Mouse (Mus musculus) forebrain, embryonic 16.5 days (tissue): Measurements from ENCODE around the gene Prss16. TPM values are rescaled to one million over a fixed set of nuclear protein-coding genes. Genes with fewer than 3 reads are reported as not detected.

Experiments used
- ATAC-seq: fragments of 200-750 bp; cut with Nextera tagmentation; 2 replicates; pipeline ENCODE4 v1.8.0; 2017; ENCODE audit warnings: mild to moderate bottlenecking, moderate library complexity
- H3K27ac ChIP-seq: fragments of 300-500 bp; sonication (generic); 2 replicates; pipeline ENCODE4 v1.5.1; 2014; ENCODE audit warnings: low read length, control low read depth
- H3K27me3 ChIP-seq: fragments of 300-500 bp; sonication (generic); replicated peaks from 2 replicates; pipeline ENCODE4 v1.6.1; 2014; ENCODE audit warnings: low read length; ENCODE audit not compliant: control insufficient read depth, insufficient read depth
- H3K36me3 ChIP-seq: fragments of 300-500 bp; sonication (generic); 2 replicates; pipeline ENCODE4 v1.6.1; 2014; ENCODE audit not compliant: control insufficient read depth, insufficient read depth
- H3K4me1 ChIP-seq: fragments of 300-500 bp; sonication (generic); replicated peaks from 2 replicates; pipeline ENCODE4 v1.6.1; 2014; ENCODE audit warnings: low read length; ENCODE audit not compliant: control insufficient read depth, insufficient read depth
- H3K4me2 ChIP-seq: fragments of 300-500 bp; sonication (generic); 2 replicates; pipeline ENCODE4 v1.6.1; 2014; ENCODE audit warnings: mild to moderate bottlenecking, low read length, control low read depth
- H3K4me3 ChIP-seq: fragments of 300-500 bp; sonication (generic); replicated peaks from 2 replicates; pipeline ENCODE4 v1.5.1; 2014; ENCODE audit warnings: mild to moderate bottlenecking, low read length, control low read depth
- H3K9ac ChIP-seq: fragments of 300-500 bp; sonication (generic); replicated peaks from 2 replicates; pipeline ENCODE4 v1.6.1; 2014; ENCODE audit warnings: low read depth, low read length, control low read depth
- H3K9me3 ChIP-seq: fragments of 300-500 bp; sonication (generic); 2 replicates; pipeline ENCODE4 v1.6.1; 2016; ENCODE audit warnings: low read length; ENCODE audit not compliant: control insufficient read depth
- WGBS: fragments of 180-500 bp; shearing (Covaris S2); extraction: QIAGEN DNeasy Blood & Tissue Kit; methylation state at CpG from one replicate; pipeline ENCODE4 v1.1.7; 2014; 5-methylcytosine and 5-hydroxymethylcytosine counted together
- polyA plus RNA-seq: library from polyadenylated mRNA; unstranded; fragments of >200 nt; fragmentation: Nextera tagmentation; extraction: Ambion mirVana; gene quantifications from 2 replicates; pipeline ENCODE4 v1.2.1, GENCODE M21; 2015

The Prss16 gene
- polyA plus RNA-seq, 1 experiment from 2014 or later: 0.19 TPM

DNA sequence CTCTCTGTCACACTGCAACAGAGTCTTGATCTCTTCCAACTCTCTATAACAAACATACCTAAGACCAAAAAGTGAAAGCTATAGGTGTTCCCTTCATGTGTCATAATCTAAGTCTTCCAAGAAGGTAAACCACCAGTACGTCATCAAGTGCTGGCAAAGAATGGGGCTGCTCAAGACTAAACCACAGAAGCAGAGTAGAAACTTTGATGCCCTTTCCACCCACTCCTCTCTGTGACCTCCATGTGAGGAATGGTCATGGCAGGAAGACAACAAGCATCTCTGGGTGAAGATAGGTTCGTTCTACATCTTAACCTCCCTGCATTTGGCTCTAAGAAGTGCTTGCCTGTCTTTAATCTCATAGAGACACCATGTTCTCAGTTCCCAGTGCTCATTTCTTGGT lies 25.1 kb downstream of the Prss16 start:
- H3K4me1 ChIP-seq: peaks cover 10% of the 10 kb centered on the region
- H3K4me2 ChIP-seq: no peak overlapping the region
- no peak overlapping the region for H3K4me3 ChIP-seq
- H3K27ac ChIP-seq: no peak overlapping the region
- H3K36me3 ChIP-seq: no peaks in the 10 kb centered on the region
- H3K27me3 ChIP-seq: peaks cover 23% of the 10 kb centered on the region
- H3K9me3 ChIP-seq: no peaks in the 10 kb centered on the region
- ATAC-seq: no peak
- WGBS: 80% methylated on average over 2 of the region's 2 CpGs
- H3K9ac ChIP-seq: no peak overlapping the region

DNA sequence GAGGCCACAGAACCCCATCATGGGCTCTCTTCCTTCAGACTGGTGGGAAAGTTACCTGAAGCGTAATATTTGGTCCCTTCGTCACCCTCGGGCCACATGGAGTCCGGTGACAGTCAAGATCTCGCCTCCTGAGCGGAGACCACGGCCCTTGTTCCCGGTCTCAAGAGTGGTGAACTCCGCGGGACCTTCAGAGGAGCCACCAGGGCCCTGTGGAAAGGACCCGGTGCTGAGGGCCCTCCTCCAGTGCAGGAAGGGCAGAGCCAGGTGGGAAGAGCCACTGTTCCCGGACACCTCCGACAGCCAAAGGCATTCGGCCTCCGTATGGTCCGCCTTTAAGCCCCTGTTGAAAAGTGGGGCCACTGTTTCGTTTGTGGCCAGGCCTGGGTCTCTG lies 27.7 kb downstream of the Prss16 start:
- 7% methylated on average over 17 of the region's 17 CpGs for WGBS
- peak overlapping the region; percentile 97 for H3K4me2 ChIP-seq
- H3K4me3 ChIP-seq: peak overlapping the region; percentile 68
- peak; percentile 21; the same call in 1 of the 2 replicates for ATAC-seq
- H3K9ac ChIP-seq: peak overlapping the region; percentile 72
- H3K36me3 ChIP-seq: no peaks in the 10 kb centered on the region
- peaks cover 10% of the 10 kb centered on the region for H3K4me1 ChIP-seq
- no peaks in the 10 kb centered on the region for H3K9me3 ChIP-seq
- H3K27ac ChIP-seq: no peak overlapping the region
- peaks cover 28% of the 10 kb centered on the region for H3K27me3 ChIP-seq

DNA sequence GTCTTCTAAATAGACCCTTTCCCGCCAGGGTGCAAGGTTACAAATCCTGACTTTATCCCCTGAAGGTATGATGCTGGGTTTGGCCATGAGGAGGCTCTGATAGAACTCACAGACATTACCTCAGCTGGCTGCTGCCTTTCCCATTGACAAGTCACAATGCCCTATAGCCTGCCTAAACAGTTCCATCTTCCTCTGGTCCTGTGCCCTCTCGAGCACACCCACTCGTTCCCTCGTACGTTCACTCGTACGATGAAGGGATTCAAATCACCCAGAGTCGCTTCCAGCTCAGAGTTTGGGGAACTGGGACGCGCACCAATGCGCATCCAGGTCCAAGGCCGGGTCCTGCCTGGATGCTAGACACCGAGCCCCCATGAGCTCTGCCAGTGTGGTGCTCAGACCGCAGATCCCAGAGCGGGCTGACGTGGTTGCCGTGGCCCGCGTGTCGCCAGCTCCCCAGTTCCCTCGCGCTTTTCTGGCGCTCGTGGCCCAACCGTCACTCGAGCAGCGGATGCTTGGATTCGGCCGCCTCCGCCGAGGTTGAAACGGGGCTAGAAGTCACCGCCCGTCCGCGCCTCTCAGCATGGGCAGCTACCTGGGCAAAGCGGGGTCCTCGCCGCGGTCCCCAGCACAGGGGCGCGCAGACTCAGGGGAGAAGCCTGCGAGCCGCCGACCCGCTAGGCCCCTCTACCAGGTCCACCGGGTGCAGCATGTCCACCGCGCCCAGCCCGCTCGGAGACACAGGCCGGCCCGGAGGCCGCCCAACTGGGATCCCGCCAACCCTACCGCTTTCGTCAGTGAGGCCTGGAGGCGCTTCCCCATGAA lies 28.4 kb downstream of the Prss16 start, which contains the start of gene Pom121l2:
Gene Pom121l2 (plus strand): TSS at position 214 of the 822 bp plus-strand sequence.
- Histone ChIP-seq H3K9ac (peak within 1 kb of the TSS; percentile 72), H3K27me3 (peaks cover 28% of the 10 kb centered on the region), H3K4me1 (peaks cover 10% of the 10 kb centered on the region), H3K9me3 (no peaks in the 10 kb centered on the region), H3K36me3 (no peaks in the 10 kb centered on the region), H3K27ac (no peak within 1 kb of the TSS), H3K4me3 (peak within 1 kb of the TSS; percentile 68), H3K4me2 (peak within 1 kb of the TSS; percentile 97)
- under 1% methylated on average over 58 of the region's 58 CpGs for WGBS
- peak; percentile 68 for ATAC-seq

DNA sequence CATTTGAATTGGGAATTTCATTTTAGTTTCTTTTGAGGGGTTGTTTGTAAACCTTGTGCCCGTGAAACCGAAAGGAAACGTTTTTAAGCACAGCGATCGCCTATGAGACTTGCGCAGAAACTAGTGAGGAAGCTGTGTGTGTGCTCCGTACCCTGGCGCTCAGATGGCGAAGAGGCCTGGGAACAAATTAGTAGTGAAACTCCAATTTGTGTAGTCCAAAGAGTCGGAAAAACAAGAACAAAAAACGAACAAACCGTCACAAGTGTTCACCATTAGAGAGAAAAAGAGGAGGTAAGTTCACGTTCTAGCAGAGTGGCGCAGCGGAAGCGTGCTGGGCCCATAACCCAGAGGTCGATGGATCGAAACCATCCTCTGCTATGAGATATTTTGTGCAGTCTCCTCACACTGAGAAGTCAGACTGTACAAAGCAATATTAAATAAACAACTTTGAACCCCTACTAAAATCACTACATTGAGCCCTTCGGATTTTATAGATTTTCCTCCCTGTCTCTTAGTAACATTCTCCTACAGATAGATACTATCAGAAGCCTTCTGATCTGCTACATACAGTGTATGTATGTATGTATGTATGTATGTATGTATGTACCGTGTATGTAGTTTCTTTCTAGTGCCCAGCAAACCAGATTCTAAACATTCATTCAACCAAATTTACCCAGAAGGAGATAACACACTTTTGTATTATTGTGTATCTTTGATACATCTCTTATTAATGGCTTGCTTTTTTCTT lies 34.6 kb downstream of the Prss16 start:
- peak overlapping the region; percentile 40 for H3K4me2 ChIP-seq
- peak; percentile 97 for ATAC-seq
- WGBS: 3% methylated on average over 20 of the region's 20 CpGs

DNA sequence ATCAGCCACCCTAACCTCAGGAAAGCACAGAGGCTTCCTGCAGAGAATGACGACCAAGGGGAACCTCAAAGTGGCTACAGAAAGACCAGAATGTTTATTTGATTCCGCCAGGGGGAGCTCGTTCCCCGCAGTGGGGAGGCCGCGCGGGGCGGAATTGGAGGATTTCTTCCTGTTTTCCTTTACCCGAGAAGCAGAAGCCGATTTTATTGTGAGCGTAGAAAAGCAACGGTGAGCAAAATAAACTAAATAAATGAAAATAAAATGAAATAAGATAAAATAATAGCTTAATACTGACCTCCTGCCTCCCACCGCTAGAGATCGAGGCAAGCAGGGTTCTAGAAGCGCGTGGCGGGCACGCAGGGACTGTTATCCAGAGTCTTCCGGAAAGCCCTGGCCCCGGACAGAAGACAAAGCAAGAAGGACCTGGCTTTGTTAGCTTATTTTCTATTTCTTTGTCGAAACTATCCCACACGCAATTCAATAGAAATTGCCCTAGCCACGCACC lies 35.3 kb downstream of the Prss16 start:
- Histone ChIP-seq H3K9ac (peak overlapping the region; percentile 79), H3K9me3 (no peaks in the 10 kb centered on the region), H3K27me3 (peaks cover 3% of the 10 kb centered on the region; the same call in 1 of the 2 replicates), H3K27ac (peak overlapping the region; percentile 89), H3K4me2 (peak overlapping the region; percentile 41), H3K4me3 (peak overlapping the region; percentile 59), H3K36me3 (no peaks in the 10 kb centered on the region), H3K4me1 (no peaks in the 10 kb centered on the region; the same call in 1 of the 2 replicates)
- WGBS: under 1% methylated on average over 23 of the region's 23 CpGs
- ATAC-seq: peak; percentile 89

More for the DNA sequence above, 34.6 kb downstream of the Prss16 start:
- peak overlapping the region; percentile 89 for H3K27ac ChIP-seq
- H3K4me1 ChIP-seq: no peaks in the 10 kb centered on the region; the same call in 1 of the 2 replicates
- peaks cover 7% of the 10 kb centered on the region; the same call in 1 of the 2 replicates for H3K27me3 ChIP-seq
- H3K4me3 ChIP-seq: peak overlapping the region; percentile 59
- peak overlapping the region; percentile 79 for H3K9ac ChIP-seq
- no peaks in the 10 kb centered on the region for H3K36me3 ChIP-seq
- H3K9me3 ChIP-seq: no peaks in the 10 kb centered on the region

DNA sequence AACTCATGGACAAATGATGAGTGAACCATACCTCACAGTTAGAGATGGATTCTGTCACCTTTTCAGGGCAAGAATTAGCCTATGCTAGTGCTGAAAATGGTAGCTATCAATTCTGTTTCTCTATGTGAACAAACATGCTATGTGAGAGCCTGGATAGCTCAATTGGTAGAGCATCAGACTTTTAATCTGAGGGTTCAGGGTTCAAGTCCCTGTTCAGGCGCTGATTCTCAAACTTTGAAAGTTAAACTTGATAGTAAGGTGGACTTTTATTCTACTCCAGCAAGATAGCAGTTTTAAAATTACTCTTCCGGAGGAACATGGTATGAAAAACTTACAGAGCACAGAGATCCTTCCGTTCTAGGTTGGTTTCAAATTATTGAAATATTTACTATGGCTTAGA lies 37.9 kb downstream of the Prss16 start:
- no peak overlapping the region for H3K9ac ChIP-seq
- no peak overlapping the region for H3K27ac ChIP-seq
- 31% methylated on average over 3 of the region's 3 CpGs for WGBS
- no peak overlapping the region for H3K4me3 ChIP-seq
- ATAC-seq: no peak
- H3K4me1 ChIP-seq: no peaks in the 10 kb centered on the region; the same call in 1 of the 2 replicates
- H3K36me3 ChIP-seq: no peaks in the 10 kb centered on the region
- no peak overlapping the region for H3K4me2 ChIP-seq
- H3K27me3 ChIP-seq: no peaks in the 10 kb centered on the region
- H3K9me3 ChIP-seq: no peaks in the 10 kb centered on the region; the same call in 1 of the 2 replicates

DNA sequence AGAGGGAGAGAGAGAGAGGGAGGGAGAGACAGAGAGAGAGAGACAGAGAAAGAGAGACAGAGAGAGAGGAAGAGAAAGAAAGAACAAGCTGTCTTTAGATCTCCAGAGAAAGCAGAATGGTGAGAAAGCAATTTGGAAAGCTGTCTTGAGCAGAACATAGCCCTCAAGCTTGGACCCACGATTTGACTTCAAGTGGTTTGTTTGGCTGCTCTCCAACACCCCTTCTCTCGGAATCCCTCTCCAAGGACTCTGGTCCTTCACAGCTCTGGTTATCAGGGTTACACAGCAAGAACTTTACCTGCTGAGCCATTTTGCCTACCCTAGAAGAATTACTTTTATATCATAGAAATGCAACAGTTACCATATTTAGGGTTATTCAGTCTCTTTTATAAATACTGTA lies 39.7 kb downstream of the Prss16 start:
- Histone ChIP-seq H3K4me1 (no peaks in the 10 kb centered on the region; the same call in 1 of the 2 replicates), H3K27me3 (no peaks in the 10 kb centered on the region), H3K9me3 (no peaks in the 10 kb centered on the region; the same call in 1 of the 2 replicates), H3K9ac (no peak overlapping the region), H3K4me2 (no peak overlapping the region), H3K4me3 (no peak overlapping the region), H3K27ac (no peak overlapping the region), H3K36me3 (no peaks in the 10 kb centered on the region)
- ATAC-seq: no peak
- WGBS: 53% methylated on average over 2 of the region's 2 CpGs

DNA sequence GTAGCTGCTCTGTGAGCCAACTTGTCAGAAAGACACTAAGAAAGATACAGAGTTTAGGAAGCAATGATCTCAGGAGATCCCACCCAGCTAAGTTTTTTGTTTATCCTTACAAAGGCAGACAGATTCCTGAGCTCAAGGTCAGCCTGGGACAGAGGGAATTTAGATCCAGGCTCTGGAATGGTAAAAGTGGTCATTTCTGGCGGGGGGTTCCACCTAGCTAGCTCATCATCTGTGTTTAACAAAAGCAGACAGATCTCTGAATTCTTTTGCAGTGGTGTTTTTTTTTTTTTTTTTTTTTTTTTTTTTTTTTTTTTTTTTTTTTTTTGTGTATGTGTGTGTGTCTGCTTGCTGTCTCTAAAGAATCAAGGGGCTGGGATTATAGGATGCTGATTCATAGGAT lies 40.3 kb downstream of the Prss16 start:
- ATAC-seq: no peak
- Histone ChIP-seq H3K9me3 (no peaks in the 10 kb centered on the region; the same call in 1 of the 2 replicates), H3K27me3 (no peaks in the 10 kb centered on the region), H3K9ac (no peak overlapping the region), H3K27ac (no peak overlapping the region), H3K4me2 (no peak overlapping the region), H3K36me3 (no peaks in the 10 kb centered on the region), H3K4me3 (no peak overlapping the region), H3K4me1 (no peaks in the 10 kb centered on the region; the same call in 1 of the 2 replicates)
- 65% methylated on average over 1 of the region's 1 CpGs for WGBS
